Mouse (Mus musculus) ES-E14 (cell line): ENCODE measurements around the gene Atg4c. TPM values are rescaled to one million over a fixed set of nuclear protein-coding genes. Genes with fewer than 3 reads are reported as not detected.

Experiments
- DNase-seq: peaks from one replicate; pipeline ENCODE4 v3.0.0-alpha.2; 2013; ENCODE audit warnings: low read depth, low spot score
- H3K27ac ChIP-seq: 2 replicates; pipeline ENCODE4 v1.5.1; 2012; ENCODE audit warnings: low read depth, mild to moderate bottlenecking, low read length, moderate library complexity, mixed read lengths; ENCODE audit not compliant: poor library complexity, insufficient read depth, severe bottlenecking
- H3K36me3 ChIP-seq: 2 replicates; pipeline ENCODE4 v1.6.1; 2012; ENCODE audit warnings: mild to moderate bottlenecking, low read length, moderate library complexity, mixed read lengths; ENCODE audit not compliant: control insufficient read depth, poor library complexity, insufficient read depth, severe bottlenecking
- H3K4me1 ChIP-seq, 2 experiments: fragments of 150-350 bp in 1 of 2; sonication (generic) in 1 of 2; 2 replicates each; pipeline ENCODE4 v1.6.1; 2012; ENCODE audit warnings: low read length in 2 of 2, mild to moderate bottlenecking in 1 of 2, mixed read lengths in 1 of 2; ENCODE audit not compliant: control insufficient read depth in 2 of 2, insufficient read depth in 2 of 2, poor library complexity in 1 of 2
- H3K4me3 ChIP-seq, 2 experiments: fragments of 150-350 bp in 1 of 2; sonication (generic) in 1 of 2; 2 replicates each; pipeline ENCODE4 v1.5.1; 2012; ENCODE audit warnings: low read length in 2 of 2, low read depth in 1 of 2, mild to moderate bottlenecking in 1 of 2, mixed read lengths in 1 of 2; ENCODE audit not compliant: insufficient read depth in 1 of 2, poor library complexity in 1 of 2, severe bottlenecking in 1 of 2
- H3K9ac ChIP-seq: 2 replicates; pipeline ENCODE4 v1.6.1; 2012; ENCODE audit warnings: low read depth, mild to moderate bottlenecking, low read length, mixed read lengths; ENCODE audit not compliant: poor library complexity, insufficient read depth, severe bottlenecking
- H3K9me3 ChIP-seq: fragments of 150-350 bp; sonication (generic); 2 replicates; pipeline ENCODE4 v1.6.1; 2012; ENCODE audit warnings: low read depth, mild to moderate bottlenecking, low read length; ENCODE audit not compliant: control insufficient read depth, insufficient read depth
- CHD2 ChIP-seq: IDR thresholded peaks from 2 replicates; pipeline ENCODE4 v1.6.1; 2014; ENCODE audit warnings: mild to moderate bottlenecking, low read depth, low read length, inconsistent platforms
- HCFC1 ChIP-seq: IDR thresholded peaks from 2 replicates; pipeline ENCODE4 v1.6.1; 2012; ENCODE audit warnings: low read length, inconsistent platforms, borderline replicate concordance; ENCODE audit not compliant: insufficient read depth
- MAFK ChIP-seq: IDR thresholded peaks from 2 replicates; pipeline ENCODE4 v1.6.1; 2014; ENCODE audit warnings: mild to moderate bottlenecking, low read depth, low read length, inconsistent platforms; ENCODE audit not compliant: insufficient read depth
- ZC3H11A ChIP-seq: IDR thresholded peaks from 2 replicates; pipeline ENCODE4 v1.6.1; 2012; ENCODE audit warnings: low read depth, mild to moderate bottlenecking, inconsistent platforms, low read length, borderline replicate concordance
- ZNF384 ChIP-seq: IDR thresholded peaks from 2 replicates; pipeline ENCODE4 v1.6.1; 2012; ENCODE audit warnings: low read depth, low read length, inconsistent platforms
- in situ Hi-C, 2 experiments: fragments of 600-800 bp; cut with MboI; formaldehyde crosslinking; loops; one replicate each; pipeline ENCODE4 v1.15.1; 2025; ENCODE audit warnings: low sequenced_read_pairs in 2 of 2, inconsistent platforms in 1 of 2; ENCODE audit not compliant: unreplicated experiment in 2 of 2
- total RNA-seq: library from RNA; depleted of rRNA; stranded (reverse); fragments of 300-350 nt; gene quantifications from 2 replicates; pipeline ENCODE4 v1.2.3, GENCODE M21; 2012

Atg4c gene
- total RNA-seq, 1 experiment = 2.6 TPM

- no peak overlapping the region for H3K27ac ChIP-seq
- TF ChIP-seq ZNF384 = no peak
- TF ChIP-seq MAFK = no peak
- no peak for TF ChIP-seq HCFC1
- no peak for TF ChIP-seq CHD2
- no peak for TF ChIP-seq ZC3H11A
- in situ Hi-C loops = loop anchor here in 1 of 2 experiments (25.0 kb wide), 1 partner anchor 488 kb away; no protein-coding TSS in a partner anchor
- H3K4me1 ChIP-seq = peaks cover 2 to 5% of the 10 kb centered on the region in 2 experiments; a peak in 3 of 4 replicates
- no peaks in the 10 kb centered on the region for H3K36me3 ChIP-seq
- no peak for DNase-seq
- no peak overlapping the region for H3K9ac ChIP-seq
- H3K4me3 ChIP-seq = no peak overlapping the region
- H3K9me3 ChIP-seq = no peaks in the 10 kb centered on the region
Measured at GRCm38 (mm10) chr4:99199757-99200251, 6.1 kb downstream of the Atg4c start.

GRCm38 (mm10) chr4:99200383-99201136 lies 6.8 kb downstream of the Atg4c start:
- in situ Hi-C loops = no loop called here
- Histone ChIP-seq H3K36me3 (no peaks in the 10 kb centered on the region), H3K4me3 (no peak overlapping the region), H3K27ac (no peak overlapping the region), H3K9me3 (no peaks in the 10 kb centered on the region), H3K9ac (no peak overlapping the region), H3K4me1 (peaks cover 2 to 5% of the 10 kb centered on the region in 2 experiments; a peak in 3 of 4 replicates)
- DNase-seq = no peak
- TF ChIP-seq HCFC1 = no peak

- Histone ChIP-seq H3K9ac (no peak overlapping the region), H3K4me3 (no peak overlapping the region), H3K4me1 (0 out of 4 replicates have a peak, but pooled peaks cover 0 to 2% of the 10 kb centered on the region in 2 experiments), H3K27ac (no peak overlapping the region), H3K36me3 (no peaks in the 10 kb centered on the region), H3K9me3 (no peaks in the 10 kb centered on the region)
- no peak for TF ChIP-seq MAFK
- TF ChIP-seq ZNF384 = no peak
- no peak for TF ChIP-seq CHD2
- no peak for TF ChIP-seq ZC3H11A
- TF ChIP-seq HCFC1 = no peak
- in situ Hi-C loops = no loop called here
- DNase-seq = no peak
Measured at GRCm38 (mm10) chr4:99205773-99206172, 12.0 kb downstream of the Atg4c start.

- DNase-seq = no peak
- Histone ChIP-seq H3K4me1 (0 out of 4 replicates have a peak, but pooled peaks cover 0 to 2% of the 10 kb centered on the region in 2 experiments), H3K4me3 (no peak overlapping the region), H3K9ac (no peak overlapping the region), H3K36me3 (no peaks in the 10 kb centered on the region), H3K9me3 (no peaks in the 10 kb centered on the region), H3K27ac (no peak overlapping the region)
- TF ChIP-seq ZC3H11A (no peak), MAFK (no peak)
- in situ Hi-C loops = no loop called here
Measured at GRCm38 (mm10) chr4:99206356-99206755, 12.6 kb downstream of the Atg4c start.

- H3K36me3 ChIP-seq = no peaks in the 10 kb centered on the region
- in situ Hi-C loops = no loop called here
- TF ChIP-seq CHD2 (no peak), ZNF384 (no peak), ZC3H11A (no peak), HCFC1 (no peak), MAFK (no peak)
- no peaks in the 10 kb centered on the region for H3K9me3 ChIP-seq
- H3K9ac ChIP-seq = no peak overlapping the region
- no peak overlapping the region for H3K4me3 ChIP-seq
- 0 out of 4 replicates have a peak, but pooled peaks cover 0 to 2% of the 10 kb centered on the region in 2 experiments for H3K4me1 ChIP-seq
- no peak overlapping the region for H3K27ac ChIP-seq
- no peak for DNase-seq
Measured at GRCm38 (mm10) chr4:99210087-99210486, 16.4 kb downstream of the Atg4c start.
